37 mouse cellular contexts compared by ENCODE assay signal in genomic region chr16:75545310-75545709, GRCm38 (mm10). TPM values are rescaled to one million over a fixed set of nuclear protein-coding genes. Genes with fewer than 3 reads are reported as not detected.
"Had no signal": no experiment of that assay in that cellular context is flagged by ENCODE, and none has a peak within 500 bp of the region (broad histone marks: within the 10 kb centered on the region; RNA-seq: fewer than 3 reads in every experiment).

No protein-coding gene starts in this region.

- H3K27me3 ChIP-seq: embryonic facial prominence, embryonic 12.5 days; embryonic facial prominence, embryonic 13.5 days; embryonic facial prominence, embryonic 15.5 days; forebrain, embryonic 12.5 days; forebrain, embryonic 13.5 days; forebrain, embryonic 15.5 days had no signal

- H3K4me1 ChIP-seq: embryonic facial prominence, embryonic 12.5 days; embryonic facial prominence, embryonic 13.5 days; embryonic facial prominence, embryonic 15.5 days; forebrain, embryonic 10.5 days; forebrain, embryonic 12.5 days; forebrain, embryonic 13.5 days; forebrain, embryonic 15.5 days had no signal

- H3K9me3 ChIP-seq: embryonic facial prominence, embryonic 12.5 days; embryonic facial prominence, embryonic 13.5 days; embryonic facial prominence, embryonic 15.5 days; forebrain, embryonic 10.5 days; forebrain, embryonic 12.5 days; forebrain, embryonic 13.5 days; forebrain, embryonic 15.5 days had no signal

- ATAC-seq: forebrain, embryonic 13.5 days; forebrain, embryonic 14.5 days; forebrain, embryonic 15.5 days; forebrain, embryonic 16.5 days; forebrain, postnatal 0 days had no signal

- H3K27ac ChIP-seq: embryonic facial prominence, embryonic 12.5 days; embryonic facial prominence, embryonic 13.5 days; embryonic facial prominence, embryonic 15.5 days; forebrain, embryonic 10.5 days; forebrain, embryonic 12.5 days; forebrain, embryonic 13.5 days; forebrain, embryonic 15.5 days; gastrocnemius, adult 2 months; heart, adult 2 months had no signal

- H3K36me3 ChIP-seq: embryonic facial prominence, embryonic 12.5 days; embryonic facial prominence, embryonic 13.5 days; embryonic facial prominence, embryonic 15.5 days; forebrain, embryonic 10.5 days; forebrain, embryonic 12.5 days; forebrain, embryonic 15.5 days had no signal

- H3K4me3 ChIP-seq: embryonic facial prominence, embryonic 12.5 days; embryonic facial prominence, embryonic 13.5 days; embryonic facial prominence, embryonic 15.5 days; erythroblast, embryonic 14.5 days; forebrain, embryonic 10.5 days; forebrain, embryonic 12.5 days; forebrain, embryonic 13.5 days; forebrain, embryonic 15.5 days; gastrocnemius, adult 2 months; heart, adult 2 months had no signal

- DNase-seq: cerebellum, adult 2 months; cerebellum, adult 8-10 months; cerebellum, adult 9-10 months; cerebellum, adult 9-11 months; cerebellum, postnatal 10 days; cerebellum, postnatal 14 days; cerebellum, postnatal 25 days; cerebellum, postnatal 36 days; embryo, embryonic 11 days; forebrain, postnatal 0 days; gastrocnemius, adult 2 months; gastrocnemius, postnatal 10 days; gastrocnemius, postnatal 14 days; gastrocnemius, postnatal 25 days; gastrocnemius, postnatal 36 days; heart, adult 11 months; heart, adult 18-20 months; heart, adult 2 months had no signal

RNA-seq across cellular contexts. Expression of gene Lipi, which starts 40.6 kb away (rescaled TPM):
- total RNA-seq: common myeloid progenitor, adult 5-6 weeks; gastrocnemius, adult 18-20 months; gastrocnemius, adult 2 months; gastrocnemius, adult 8-10 months; gastrocnemius, postnatal 14 days; gastrocnemius, postnatal 25 days; gastrocnemius, postnatal 36 days; gastrocnemius, postnatal 4 days; heart, adult 18-20 months; heart, adult 2 months; heart, adult 8-10 months had no signal
- polyA plus RNA-seq: cerebellum, adult 2 months; cortical plate, adult 2 months; embryonic facial prominence, embryonic 11.5 days; embryonic facial prominence, embryonic 12.5 days; erythroblast, embryonic 14.5 days; forebrain, embryonic 10.5 days; forebrain, embryonic 11.5 days; forebrain, embryonic 12.5 days; forebrain, embryonic 13.5 days; forebrain, embryonic 14.5 days; forebrain, embryonic 15.5 days; forebrain, embryonic 16.5 days; forebrain, postnatal 0 days; frontal cortex, adult 2 months; heart, adult 2 months had no signal

RNA-seq across cellular contexts. Expression of gene Rbm11, which starts 47.3 kb away (rescaled TPM):
- total RNA-seq: gastrocnemius, adult 18-20 months; gastrocnemius, adult 2 months; gastrocnemius, postnatal 25 days; gastrocnemius, postnatal 36 days; heart, adult 18-20 months; heart, adult 2 months had no signal
- polyA plus RNA-seq: erythroblast, embryonic 14.5 days had no signal
